Mouse (Mus musculus) MEL (cell line): Measurements from ENCODE around the gene Fbxl20. TPM values are rescaled to one million over a fixed set of nuclear protein-coding genes. Genes with fewer than 3 reads are reported as not detected.
A peak's percentile ranks its signal among the peaks of the same experiment; 100 is the strongest.

Experiments
- DNase-seq: peaks from one replicate; pipeline ENCODE4 v3.0.0; 2011; ENCODE audit warnings: low read depth, low spot score
- H3K27ac ChIP-seq: 2 replicates; pipeline ENCODE4 v1.5.1; 2012; ENCODE audit warnings: low read depth, mild to moderate bottlenecking, control low read depth, low read length, moderate library complexity; ENCODE audit not compliant: control insufficient read depth
- H3K27me3 ChIP-seq, 2 experiments: fragments of 150-350 bp in 1 of 2; sonication (generic) in 1 of 2; 2 replicates each; pipeline ENCODE4 v1.6.1; 2012; ENCODE audit warnings: low read length in 2 of 2, mild to moderate bottlenecking in 2 of 2, improper control_type of control experiment in 1 of 2, moderate library complexity in 1 of 2; ENCODE audit not compliant: insufficient read depth in 2 of 2, control insufficient read depth in 1 of 2
- H3K36me3 ChIP-seq, 2 experiments: 2 replicates each; pipeline ENCODE4 v1.6.1; 2012 to 2014; ENCODE audit warnings: low read length in 2 of 2, improper control_type of control experiment in 1 of 2, inconsistent platforms in 1 of 2, mild to moderate bottlenecking in 1 of 2; ENCODE audit not compliant: insufficient read depth in 2 of 2, control insufficient read depth in 1 of 2
- H3K4me1 ChIP-seq, 2 experiments: fragments of 150-350 bp in 1 of 2; sonication (generic) in 1 of 2; 2 replicates each; pipeline ENCODE4 v1.6.1; 2012; ENCODE audit warnings: low read length in 2 of 2, improper control_type of control experiment in 1 of 2, mild to moderate bottlenecking in 1 of 2; ENCODE audit not compliant: insufficient read depth in 2 of 2, control insufficient read depth in 1 of 2
- H3K4me3 ChIP-seq, 2 experiments: fragments of 150-350 bp in 1 of 2; sonication (generic) in 1 of 2; 2 replicates each; pipeline ENCODE4 v1.5.1; 2012; ENCODE audit warnings: low read depth in 2 of 2, low read length in 2 of 2, mild to moderate bottlenecking in 2 of 2, moderate library complexity in 2 of 2, control low read depth in 1 of 2, improper control_type of control experiment in 1 of 2; ENCODE audit not compliant: control insufficient read depth in 1 of 2, insufficient read depth in 1 of 2
- H3K79me2 ChIP-seq: 2 replicates; pipeline ENCODE4 v1.6.1; 2012; ENCODE audit warnings: mild to moderate bottlenecking, low read length, moderate library complexity; ENCODE audit not compliant: control insufficient read depth, poor library complexity, insufficient read depth
- H3K9ac ChIP-seq: 2 replicates; pipeline ENCODE4 v1.6.1; 2012; ENCODE audit warnings: low read depth, mild to moderate bottlenecking, control low read depth, low read length, moderate library complexity; ENCODE audit not compliant: control insufficient read depth, poor library complexity, severe bottlenecking
- H3K9me3 ChIP-seq: fragments of 150-350 bp; sonication (generic); replicated peaks from 2 replicates; pipeline ENCODE4 v1.6.1; 2012; ENCODE audit warnings: mild to moderate bottlenecking, low read length, improper control_type of control experiment, moderate library complexity; ENCODE audit not compliant: insufficient read depth
- CHD1 ChIP-seq: IDR thresholded peaks from 2 replicates; pipeline ENCODE4 v1.6.1; 2012; ENCODE audit warnings: low read depth, mild to moderate bottlenecking, inconsistent platforms, low read length, improper control_type of control experiment
- CTCF ChIP-seq, 3 experiments: IDR thresholded peaks in 2 of 3; conservative IDR thresholded peaks in 1 of 3; 2 replicates each; pipeline ENCODE4 v1.5.1; 2011 to 2012; ENCODE audit warnings: low read length in 3 of 3, low read depth in 2 of 3, mild to moderate bottlenecking in 2 of 3, improper control_type of control experiment in 1 of 3, inconsistent platforms in 1 of 3, mixed read lengths in 1 of 3, moderate library complexity in 1 of 3; ENCODE audit not compliant: control insufficient read depth in 1 of 3, insufficient read depth in 1 of 3, poor library complexity in 1 of 3, severe bottlenecking in 1 of 3
- ETS1 ChIP-seq: IDR thresholded peaks from 2 replicates; pipeline ENCODE4 v1.6.1; 2012; ENCODE audit warnings: low read depth, mild to moderate bottlenecking, inconsistent platforms, low read length, improper control_type of control experiment, moderate library complexity
- GABPA ChIP-seq: IDR thresholded peaks from 2 replicates; pipeline ENCODE4 v1.6.1; 2012; ENCODE audit warnings: low read depth, mild to moderate bottlenecking, inconsistent platforms, low read length, improper control_type of control experiment, moderate library complexity
- GATA1 ChIP-seq: IDR thresholded peaks from 2 replicates; pipeline ENCODE4 v1.6.1; 2011; ENCODE audit warnings: low read depth, low read length, improper control_type of control experiment
- HCFC1 ChIP-seq: IDR thresholded peaks from 2 replicates; pipeline ENCODE4 v1.6.1; 2012; ENCODE audit warnings: low read depth, mild to moderate bottlenecking, inconsistent platforms, low read length, improper control_type of control experiment, moderate library complexity
- MAFK ChIP-seq: IDR thresholded peaks from 2 replicates; pipeline ENCODE4 v1.6.1; 2011; ENCODE audit warnings: low read depth, mild to moderate bottlenecking, low read length, improper control_type of control experiment, borderline replicate concordance
- MAX ChIP-seq: IDR thresholded peaks from 2 replicates; pipeline ENCODE4 v1.6.1; 2011; ENCODE audit warnings: low read length, improper control_type of control experiment
- MAZ ChIP-seq: IDR thresholded peaks from 2 replicates; pipeline ENCODE4 v1.6.1; 2012; ENCODE audit warnings: low read depth, mild to moderate bottlenecking, inconsistent platforms, low read length, improper control_type of control experiment
- MYB ChIP-seq: IDR thresholded peaks from 2 replicates; pipeline ENCODE4 v1.6.1; 2011; ENCODE audit warnings: mild to moderate bottlenecking, low read depth, low read length, improper control_type of control experiment
- NRF1 ChIP-seq: IDR thresholded peaks from 2 replicates; pipeline ENCODE4 v1.6.1; 2014; ENCODE audit warnings: low read depth, mild to moderate bottlenecking, inconsistent platforms, low read length, improper control_type of control experiment, moderate library complexity; ENCODE audit not compliant: poor library complexity, insufficient read depth, severe bottlenecking
- POLR2A ChIP-seq, 2 experiments: IDR thresholded peaks; 2 replicates each; pipeline ENCODE4 v1.6.1; 2011 to 2012; ENCODE audit warnings: low read length in 2 of 2, mild to moderate bottlenecking in 2 of 2, control low read depth in 1 of 2, improper control_type of control experiment in 1 of 2, low read depth in 1 of 2, moderate library complexity in 1 of 2; ENCODE audit not compliant: control insufficient read depth in 1 of 2, insufficient read depth in 1 of 2, poor library complexity in 1 of 2
- POLR2AphosphoS5 ChIP-seq: IDR thresholded peaks from 2 replicates; pipeline ENCODE4 v1.6.1; 2012; ENCODE audit warnings: low read depth, borderline replicate concordance, mild to moderate bottlenecking, inconsistent platforms, low read length, moderate library complexity, mixed read lengths
- TAL1 ChIP-seq: IDR thresholded peaks from 2 replicates; pipeline ENCODE4 v1.6.1; 2012; ENCODE audit warnings: mild to moderate bottlenecking, inconsistent platforms, low read length, moderate library complexity, mixed read lengths
- TBP ChIP-seq: IDR thresholded peaks from 2 replicates; pipeline ENCODE4 v1.8.0; 2011; ENCODE audit warnings: low read depth, low read length, improper control_type of control experiment
- TCF12 ChIP-seq: IDR thresholded peaks from 2 replicates; pipeline ENCODE4 v1.6.1; 2014; ENCODE audit warnings: low read depth, mild to moderate bottlenecking, inconsistent platforms, low read length, improper control_type of control experiment, moderate library complexity
- UBTF ChIP-seq: IDR thresholded peaks from 2 replicates; pipeline ENCODE4 v1.6.1; 2012; ENCODE audit warnings: low read depth, mild to moderate bottlenecking, inconsistent platforms, low read length, improper control_type of control experiment, moderate library complexity, borderline replicate concordance; ENCODE audit not compliant: insufficient read depth
- USF1 ChIP-seq: IDR thresholded peaks from 2 replicates; pipeline ENCODE4 v1.6.1; 2014; ENCODE audit warnings: low read depth, mild to moderate bottlenecking, inconsistent platforms, low read length, improper control_type of control experiment, moderate library complexity
- USF2 ChIP-seq, 2 experiments: IDR thresholded peaks; 2 replicates each; pipeline ENCODE4 v1.6.1; 2011 to 2012; ENCODE audit warnings: improper control_type of control experiment in 2 of 2, low read length in 2 of 2, borderline replicate concordance in 1 of 2, inconsistent platforms in 1 of 2, low read depth in 1 of 2, mild to moderate bottlenecking in 1 of 2; ENCODE audit not compliant: insufficient read depth in 1 of 2
- ZKSCAN1 ChIP-seq: IDR thresholded peaks from 2 replicates; pipeline ENCODE4 v1.6.1; 2012; ENCODE audit warnings: low read depth, mild to moderate bottlenecking, inconsistent platforms, low read length, improper control_type of control experiment, moderate library complexity
- ZMIZ1 ChIP-seq: IDR thresholded peaks from 2 replicates; pipeline ENCODE4 v1.6.1; 2012; ENCODE audit warnings: low read depth, mild to moderate bottlenecking, inconsistent platforms, low read length, improper control_type of control experiment, moderate library complexity
- polyA plus RNA-seq, 2 experiments: library from polyadenylated mRNA; stranded (reverse) in 1 of 2; unstranded in 1 of 2; fragments of >175 nt in 1 of 2; fragments of >200 nt in 1 of 2; gene quantifications; 2 replicates each; pipeline versions ENCODE4 v1.2.1 to v1.2.4; 2012; ENCODE audit warnings: low replicate concordance in 2 of 2, low read depth in 1 of 2; ENCODE audit not compliant: insufficient read length in 2 of 2, insufficient read depth in 1 of 2, missing spikeins in 1 of 2
- total RNA-seq: library from RNA; depleted of rRNA; stranded (reverse); fragments of 300-350 nt; gene quantifications from 2 replicates; pipeline ENCODE4 v1.2.3, GENCODE M21; 2012

The Fbxl20 gene
- total and polyA plus RNA-seq, 3 experiments, result 4.4 to 10.0 TPM; not detected in 1

DNA sequence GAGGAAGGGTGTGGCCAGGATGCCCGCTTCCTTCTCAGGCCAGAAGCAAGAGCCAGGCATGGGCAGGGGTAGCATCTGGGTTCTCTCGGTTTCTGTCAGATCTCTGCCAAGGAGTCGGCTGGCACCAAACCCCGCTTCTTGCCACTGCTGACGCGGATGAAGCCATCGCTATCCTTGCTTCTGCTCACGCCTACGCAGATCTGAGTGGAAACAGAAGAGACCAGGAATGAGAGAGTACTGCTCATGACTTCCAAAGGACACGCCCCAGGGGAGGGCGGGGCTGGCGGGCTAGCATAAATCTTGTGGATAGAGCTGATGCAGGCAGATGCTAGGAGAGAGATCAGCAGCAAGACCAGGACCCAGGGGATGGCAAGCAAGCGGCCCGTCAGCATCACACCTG lies 112.3 kb downstream of the Fbxl20 start:
- H3K9me3 ChIP-seq, result no peaks in the 10 kb centered on the region
- H3K27me3 ChIP-seq, result no peaks in the 10 kb centered on the region
- H3K36me3 ChIP-seq, result no peaks in the 10 kb centered on the region
- peak; percentile 30 for DNase-seq
- no peak overlapping the region for H3K27ac ChIP-seq
- H3K79me2 ChIP-seq, result no peaks in the 10 kb centered on the region
- peaks cover 0 to 11% of the 10 kb centered on the region in 2 experiments; a peak in 1 of 4 replicates for H3K4me1 ChIP-seq
- TF ChIP-seq ETS1 (no peak), HCFC1 (no peak), MAZ (no peak), NRF1 (no peak), TCF12 (no peak), ZMIZ1 (no peak), TBP (no peak), USF1 (no peak), USF2 (IDR thresholded peaks at IDR 0.05; ENCODE audit: borderline replicate concordance in 1 of 2, insufficient read depth in 1 of 2, low read depth in 1 of 2, low read length in 2 of 2) (no peak), TAL1 (no peak), POLR2AphosphoS5 (no peak), GABPA (no peak), MAFK (no peak), UBTF (no peak), POLR2A (IDR thresholded peaks at IDR 0.05; ENCODE audit: control insufficient read depth in 1 of 2, insufficient read depth in 1 of 2, low read depth in 1 of 2, low read length in 2 of 2, poor library complexity in 1 of 2) (no peak), CTCF (IDR thresholded peaks at IDR 0.05 in 2 of 3, conservative IDR thresholded peaks at IDR 0.05 in 1 of 3; ENCODE audit: control insufficient read depth in 1 of 3, insufficient read depth in 1 of 3, low read depth in 2 of 3, low read length in 3 of 3, poor library complexity in 1 of 3, severe bottlenecking in 1 of 3) (no peak), ZKSCAN1 (no peak), CHD1 (no peak), MAX (no peak)
- H3K9ac ChIP-seq, result no peak overlapping the region
- H3K4me3 ChIP-seq, result no peak overlapping the region

DNA sequence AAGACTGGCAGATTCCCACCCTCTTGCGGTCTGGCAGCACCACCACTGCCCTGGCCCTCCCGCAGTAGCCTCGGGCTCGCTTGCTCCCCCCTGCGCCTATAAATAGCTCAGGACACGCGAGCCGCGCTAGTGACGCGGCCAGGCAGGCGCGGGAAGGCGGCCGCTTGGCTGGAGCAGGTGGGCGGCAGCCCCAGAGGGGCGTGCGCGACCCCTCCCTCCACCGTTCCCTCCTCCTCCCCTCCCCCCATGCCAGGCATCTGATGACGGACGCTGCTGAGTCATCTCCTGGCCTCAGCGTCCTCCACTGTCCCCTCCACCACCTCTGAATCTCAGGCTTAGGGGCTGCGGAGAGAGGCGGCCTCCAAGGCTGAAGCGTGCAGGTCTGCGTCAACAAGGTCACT lies 114.2 kb downstream of the Fbxl20 start:
- Histone ChIP-seq H3K79me2 (no peaks in the 10 kb centered on the region), H3K27ac (no peak overlapping the region), H3K9me3 (no peaks in the 10 kb centered on the region)
- TF ChIP-seq ETS1 (no peak), UBTF (no peak), GATA1 (no peak), MYB (no peak)
- TF ChIP-seq, all 39 proteins: peak for 0
- H3K27me3 ChIP-seq, result no peaks in the 10 kb centered on the region
- no peak overlapping the region for H3K9ac ChIP-seq
- no peaks in the 10 kb centered on the region for H3K36me3 ChIP-seq
- H3K4me1 ChIP-seq, result peaks cover 0 to 4% of the 10 kb centered on the region in 2 experiments; a peak in 1 of 4 replicates
- no peak overlapping the region for H3K4me3 ChIP-seq
- no peak for DNase-seq
